In the genomic region with DNA sequence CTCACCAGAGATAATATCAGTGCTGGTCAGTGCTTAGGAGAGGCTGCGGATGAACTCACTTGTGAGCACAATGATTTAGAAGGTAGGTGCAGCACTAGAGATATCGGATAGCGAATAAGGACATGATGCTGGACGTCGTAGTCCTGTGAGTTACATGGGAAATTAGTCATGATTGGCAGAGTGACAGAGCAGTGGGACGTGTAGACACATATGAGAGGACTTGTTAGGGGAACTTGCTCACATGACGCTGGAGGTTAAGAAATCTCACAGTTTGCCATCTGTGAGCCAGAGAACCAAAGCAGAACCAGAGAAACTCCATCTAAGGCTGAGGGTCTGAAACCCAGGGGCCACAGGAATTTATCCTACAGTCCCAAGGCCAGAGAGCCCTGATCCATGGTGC, we compare ENCODE assay signal across 32 mouse cellular contexts. TPM values are rescaled to one million over a fixed set of nuclear protein-coding genes. Genes with fewer than 3 reads are reported as not detected.
DNase-seq lines count a peak whose midpoint lies in the region; ATAC-seq and TF ChIP-seq lines count a peak whose summit lies in the region.
"Had no signal": no experiment of that assay in that cellular context is flagged by ENCODE, and none has a peak within 500 bp of the region (broad histone marks: within the 10 kb centered on the region; RNA-seq: fewer than 3 reads in every experiment).

No protein-coding gene starts in this region.

- no peaks in the 10 kb centered on the region for H3K9me3 ChIP-seq in liver, postnatal 0 days (ENCODE audit: low read length)
- H3K9me3 ChIP-seq: heart, embryonic 10.5 days; heart, embryonic 15.5 days; limb, embryonic 12.5 days; stomach, embryonic 15.5 days had no signal

- no peaks in the 10 kb centered on the region for H3K79me2 ChIP-seq in liver, adult 2 months (ENCODE audit: control insufficient read depth, insufficient read depth, low read length)
- no peaks in the 10 kb centered on the region for H3K79me2 ChIP-seq in macrophage (ENCODE audit: inconsistent target)

- no peaks in the 10 kb centered on the region for H3K27me3 ChIP-seq in liver, adult 2 months (ENCODE audit: control insufficient read depth, insufficient read depth, low read length)
- no peaks in the 10 kb centered on the region for H3K27me3 ChIP-seq in liver, postnatal 0 days (ENCODE audit: insufficient read depth, low read length)
- H3K27me3 ChIP-seq: heart, embryonic 15.5 days; limb, embryonic 12.5 days; Patski; stomach, embryonic 15.5 days had no signal

- H3K4me1 ChIP-seq in liver, adult 2 months (ENCODE audit: control insufficient read depth, insufficient read depth, low read length) = no peaks in the 10 kb centered on the region
- 0 out of 2 replicates have a peak, but pooled peaks cover under 1% of the 10 kb centered on the region for H3K4me1 ChIP-seq in liver, postnatal 0 days (ENCODE audit: insufficient read depth)
- H3K4me1 ChIP-seq in bone marrow macrophage, adult 2 months (ENCODE audit: control insufficient read depth, insufficient read depth, low read length) = peaks cover 32% of the 10 kb centered on the region
- H3K4me1 ChIP-seq: heart, embryonic 15.5 days; limb, embryonic 12.5 days; stomach, embryonic 15.5 days had no signal

- TF ChIP-seq CTCF in liver, adult 2 months (IDR thresholded peaks at IDR 0.05; ENCODE audit: low read depth, low read length) = no peak
- no peak for TF ChIP-seq CTCF in liver, postnatal 0 days (IDR thresholded peaks at IDR 0.05; ENCODE audit: low read depth)
- TF ChIP-seq CTCF in bone marrow macrophage, adult 2 months (IDR thresholded peaks at IDR 0.05; ENCODE audit: low read depth, low read length) = no peak

- no peak for TF ChIP-seq POLR2A in liver, adult 2 months (IDR thresholded peaks at IDR 0.05; ENCODE audit: extremely low read depth, insufficient read depth, low read length)
- TF ChIP-seq POLR2A in bone marrow macrophage, adult 2 months (IDR thresholded peaks at IDR 0.05; ENCODE audit: borderline replicate concordance, low read depth, low read length) = no peak

- TF ChIP-seq EP300 in liver, postnatal 0 days (IDR thresholded peaks at IDR 0.05; ENCODE audit: low read depth) = no peak

- H3K36me3 ChIP-seq in liver, adult 2 months (ENCODE audit: control insufficient read depth, insufficient read depth, low read length) = no peaks in the 10 kb centered on the region
- no peaks in the 10 kb centered on the region for H3K36me3 ChIP-seq in liver, postnatal 0 days (replicated peaks; ENCODE audit: insufficient read depth, low read length)
- no peaks in the 10 kb centered on the region for H3K36me3 ChIP-seq in macrophage (ENCODE audit: inconsistent target)
- H3K36me3 ChIP-seq: heart, embryonic 10.5 days; heart, embryonic 15.5 days; limb, embryonic 12.5 days; stomach, embryonic 15.5 days had no signal

- H3K9ac ChIP-seq in liver, adult 2 months (ENCODE audit: low read depth, low read length) = no peak overlapping the region
- H3K9ac ChIP-seq in liver, postnatal 0 days (replicated peaks) = no peak overlapping the region
- H3K9ac ChIP-seq: heart, embryonic 15.5 days; limb, embryonic 12.5 days; stomach, embryonic 15.5 days had no signal

- H3K4me3 ChIP-seq in liver, adult 2 months (ENCODE audit: insufficient read depth, low read depth, low read length) = no peak overlapping the region
- H3K4me3 ChIP-seq in liver, postnatal 0 days (ENCODE audit: low read depth, low read length) = no peak overlapping the region
- no peak overlapping the region for H3K4me3 ChIP-seq in bone marrow macrophage, adult 2 months (ENCODE audit: insufficient read depth, low read length)
- no peak overlapping the region for H3K4me3 ChIP-seq in macrophage (ENCODE audit: inconsistent target)
- H3K4me3 ChIP-seq: erythroblast, embryonic 14.5 days; gastrocnemius, adult 2 months; heart, embryonic 10.5 days; heart, embryonic 15.5 days; layer of hippocampus, adult 2 months; left cerebral cortex, adult 2 months; limb, embryonic 12.5 days; stomach, embryonic 15.5 days had no signal

- 89% methylated on average over 7 of the region's 7 CpGs for WGBS in liver, adult 2 months
- 71% methylated on average over 7 of the region's 7 CpGs for WGBS in liver, postnatal 0 days (ENCODE audit: insufficient replicate concordance)
- WGBS in macrophage (ENCODE audit: missing documents) = 51% methylated on average over 7 of the region's 7 CpGs

- no peak overlapping the region for H3K27ac ChIP-seq in liver, adult 2 months (replicated peaks; ENCODE audit: insufficient read depth, low read depth, low read length)
- H3K27ac ChIP-seq in liver, postnatal 0 days (ENCODE audit: low read depth) = no peak overlapping the region
- peak overlapping the region; percentile 79 for H3K27ac ChIP-seq in bone marrow macrophage, adult 2 months (ENCODE audit: insufficient read depth, low read depth, low read length)
- peak overlapping the region; percentile 58 for H3K27ac ChIP-seq in macrophage
- H3K27ac ChIP-seq: gastrocnemius, adult 2 months; heart, embryonic 10.5 days; heart, embryonic 15.5 days; layer of hippocampus, adult 2 months; left cerebral cortex, adult 2 months; limb, embryonic 12.5 days; stomach, embryonic 15.5 days had no signal

- no peak overlapping the region for H3K4me2 ChIP-seq in liver, postnatal 0 days (ENCODE audit: low read depth, low read length)
- H3K4me2 ChIP-seq: heart, embryonic 15.5 days; limb, embryonic 12.5 days; liver, embryonic 11.5 days; midbrain, embryonic 11.5 days; stomach, embryonic 15.5 days had no signal

- DNase-seq in liver, adult 2 months (ENCODE audit: extremely low read depth, low read depth, low spot score) = peak; percentile 34
- no peak for DNase-seq in liver, postnatal 0 days
- peak; percentile 14 for DNase-seq in skeletal muscle tissue, adult 2 months (ENCODE audit: low read depth, low spot score)
- DNase-seq in cerebellum, adult 11-12 months = no peak
- DNase-seq in natural killer cell, adult 2 months (ENCODE audit: low spot score in 2 of 2) = no peak
- DNase-seq: adrenal gland, postnatal 14 days; cerebellum, adult 9-10 months; gastrocnemius, adult 2 months; kidney, adult 2 months; kidney, postnatal 36 days; retina, postnatal 1 day; right cerebral cortex, postnatal 14 days had no signal

- no peak for ATAC-seq in liver, postnatal 0 days
- ATAC-seq: forebrain, embryonic 16.5 days; hindbrain, embryonic 16.5 days; midbrain, embryonic 16.5 days; Patski had no signal

RNA-seq across cellular contexts. Expression of gene Snx5, which starts 19.6 kb away (rescaled TPM):
- total RNA-seq in liver, adult 2 months (2014; rRNA removed) = 60.3 and 62.4 TPM in 2 replicates
- polyA plus RNA-seq in liver, adult 2 months (2012; rRNA removed) = 17.2 and 21.8 TPM in 2 replicates
- 47.9 and 49.2 TPM in 2 replicates for polyA plus RNA-seq in liver, postnatal 0 days (2015; fragmentation: Nextera tagmentation; extraction: Ambion mirVana)
- polyA plus RNA-seq in bone marrow macrophage, adult 2 months (2012; ENCODE audit: insufficient read depth, insufficient read length, missing spikeins) = 867 and 1,049 TPM in 2 replicates
- 1,000 to 10,000 TPM in 9 of 26 experiments, 100 to 1,000 TPM in 17; 133 to 1,527 (median 536) TPM for total RNA-seq in macrophage (2018; cell fraction: chromatin; rRNA removed)
- 100 to 1,000 TPM; 263 to 703 (median 483) TPM for total RNA-seq in macrophage (2018; cell fraction: cytosol; rRNA removed)
- total RNA-seq in macrophage (2018; cell fraction: nucleus; rRNA removed) = 100 to 1,000 TPM; 172 to 865 (median 371) TPM
- 614 to 688 TPM (median 618 TPM) in 3 replicates for polyA plus RNA-seq in macrophage (2018)

RNA-seq across cellular contexts. Expression of gene Mgme1, which starts 19.9 kb away (rescaled TPM):
- total RNA-seq in liver, adult 2 months (2014; rRNA removed) = 6.8 and 7.2 TPM in 2 replicates
- polyA plus RNA-seq in liver, adult 2 months (2012; rRNA removed) = 3.0 and 3.5 TPM in 2 replicates
- polyA plus RNA-seq in liver, postnatal 0 days (2015; fragmentation: Nextera tagmentation; extraction: Ambion mirVana) = 4.4 and 5.4 TPM in 2 replicates
- polyA plus RNA-seq in bone marrow macrophage, adult 2 months (2012; ENCODE audit: insufficient read depth, insufficient read length, missing spikeins) = 12.2 and 13.2 TPM in 2 replicates
- 10 to 100 TPM in 1 of 26 experiments, 1 to 10 TPM in 25; 1.1 to 10.1 (median 3.2) TPM for total RNA-seq in macrophage (2018; cell fraction: chromatin; rRNA removed)
- 1 to 10 TPM; 2.1 to 9.7 (median 7.2) TPM for total RNA-seq in macrophage (2018; cell fraction: cytosol; rRNA removed)
- total RNA-seq in macrophage (2018; cell fraction: nucleus; rRNA removed) = 10 to 100 TPM in 3 of 26 experiments, 1 to 10 TPM in 23; 2.3 to 11.6 (median 5.4) TPM
- 6.5 to 9.0 TPM (median 8.4 TPM) in 3 replicates for polyA plus RNA-seq in macrophage (2018)

RNA-seq across cellular contexts. Expression of gene Ovol2, which starts 41.6 kb away (rescaled TPM):
- 0.18 TPM in 1 of 2 replicates, not detected in the other for total RNA-seq in liver, adult 2 months (2014; rRNA removed)
- not detected in 2 replicates for polyA plus RNA-seq in liver, adult 2 months (2012; rRNA removed)
- polyA plus RNA-seq in liver, postnatal 0 days (2015; fragmentation: Nextera tagmentation; extraction: Ambion mirVana) = 0.09 and 0.25 TPM in 2 replicates
- polyA plus RNA-seq in bone marrow macrophage, adult 2 months (2012; ENCODE audit: insufficient read depth, insufficient read length, missing spikeins) = not detected in 2 replicates
- not detected for total RNA-seq in macrophage (2018; cell fraction: chromatin; rRNA removed)
- under 1 TPM in 1 of 26 experiments, not detected in 25; 0.05 TPM for total RNA-seq in macrophage (2018; cell fraction: cytosol; rRNA removed)
- not detected for total RNA-seq in macrophage (2018; cell fraction: nucleus; rRNA removed)
- polyA plus RNA-seq in macrophage (2018) = not detected in 3 replicates
- total RNA-seq: adrenal gland, postnatal 14 days; gastrocnemius, adult 2 months; gastrocnemius, postnatal 4 days; heart, postnatal 25 days; MEL had no signal
- polyA plus RNA-seq: erythroblast, embryonic 14.5 days; forebrain, embryonic 16.5 days; hindbrain, embryonic 16.5 days; liver, embryonic 16.5 days; midbrain, embryonic 16.5 days; neural tube, embryonic 14.5 days; Patski had no signal

Comparison
In these comparisons a context has a peak if more than half of its experiments do, and no peak if none do; other contexts are left out.
1. DNase-seq: peak in liver, adult 2 months (single experiment) and skeletal muscle tissue, adult 2 months (single experiment); none in liver, postnatal 0 days (single experiment), cerebellum, adult 11-12 months (single experiment) and natural killer cell, adult 2 months (0 of 2).
2. H3K27ac ChIP-seq: peak in bone marrow macrophage, adult 2 months (single experiment) and macrophage (single experiment); none in liver, adult 2 months (single experiment) and liver, postnatal 0 days (single experiment).
3. RNA of gene Snx5, which starts 19.6 kb away (polyA plus RNA-seq): 867 to 1,049 TPM in bone marrow macrophage, adult 2 months and 614 to 688 TPM in macrophage; 47.9 to 49.2 TPM in liver, postnatal 0 days and 17.2 to 21.8 TPM in liver, adult 2 months; every median in the first group is over 10 times any median in the second.